Mouse (Mus musculus): Measurements from ENCODE around the gene Ugt1a10. TPM values are rescaled to one million over a fixed set of nuclear protein-coding genes. Genes with fewer than 3 reads are reported as not detected.
"Not testable (repeated sequence)": the region's sequence is repeated elsewhere in the genome, so short reads cannot be mapped to it uniquely, and the experiment has no call there.

Gene Ugt1a10
- total RNA-seq, 2 experiments from 2014 or later: not detected

DNA sequence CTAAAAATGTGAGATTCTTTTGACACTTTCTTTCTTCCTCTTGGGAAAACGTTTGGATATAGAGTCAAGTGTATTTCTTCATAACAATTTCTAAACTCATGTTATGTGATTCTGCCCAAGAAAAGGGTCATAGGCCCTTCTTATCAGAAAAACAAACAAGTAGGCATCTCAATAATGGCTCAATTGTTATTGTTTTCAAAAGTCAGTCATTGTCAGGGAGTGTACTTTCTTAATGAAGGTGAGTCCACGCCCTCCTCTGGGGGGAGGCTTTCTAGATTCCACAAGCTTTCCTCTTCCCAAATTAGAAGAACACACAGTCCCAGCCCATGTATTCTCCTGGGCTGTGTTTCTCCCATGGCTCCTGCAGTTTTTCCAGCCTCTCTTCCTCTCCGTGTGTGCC lies 32.3 kb downstream of the Ugt1a10 start, which contains the start of gene Ugt1a8:
TSS of gene Ugt1a8 (plus strand) at position 301 of the 400 bp plus-strand sequence.
- no peak for ATAC-seq (replicated peaks; ENCODE audit: low FRiP score, low TSS enrichment, poor library complexity, severe bottlenecking)

DNA sequence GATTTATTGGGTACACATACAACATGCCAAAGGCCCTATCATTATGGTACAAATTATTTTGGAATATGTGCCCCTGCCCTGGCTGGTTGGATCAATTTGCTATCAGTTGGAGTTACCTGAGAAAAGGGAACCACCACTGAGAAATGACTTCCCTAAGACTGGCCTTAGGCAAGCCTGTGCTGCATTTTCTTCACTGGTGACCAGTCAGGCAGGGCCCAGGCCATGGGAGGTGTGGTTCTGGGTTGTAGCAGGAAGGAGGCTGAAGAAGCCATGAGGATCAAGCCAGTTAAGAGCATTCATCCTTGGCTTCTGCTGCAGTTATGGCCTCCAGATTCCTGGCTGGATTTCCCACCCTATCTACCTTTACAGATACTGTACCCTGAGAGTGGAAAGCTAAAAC lies 37.2 kb downstream of the Ugt1a10 start:
- no peak for ATAC-seq (replicated peaks; ENCODE audit: low FRiP score, low TSS enrichment, poor library complexity, severe bottlenecking)

DNA sequence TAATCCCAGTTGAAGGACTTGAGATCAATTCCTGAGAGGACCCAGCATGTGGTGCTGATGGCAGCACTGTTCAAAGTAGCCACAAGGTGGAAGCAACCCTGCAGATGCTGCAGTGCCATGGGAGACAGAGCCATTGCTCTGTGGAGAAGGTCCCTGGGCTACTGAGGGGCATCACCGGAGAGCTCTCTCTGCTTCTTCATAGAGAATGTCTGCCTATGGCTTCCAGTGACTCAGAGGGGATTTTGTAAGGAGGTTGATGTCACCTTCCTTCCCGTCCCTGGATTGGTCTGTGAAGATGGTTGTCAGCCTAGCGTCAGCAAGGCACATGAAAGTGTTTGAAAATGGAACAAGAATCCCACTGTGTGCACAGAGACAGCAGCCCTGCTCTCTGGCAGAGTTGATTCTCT lies 39.1 kb downstream of the Ugt1a10 start:
- peak; percentile 75 for ATAC-seq (replicated peaks; ENCODE audit: low FRiP score, low TSS enrichment, poor library complexity, severe bottlenecking)

DNA sequence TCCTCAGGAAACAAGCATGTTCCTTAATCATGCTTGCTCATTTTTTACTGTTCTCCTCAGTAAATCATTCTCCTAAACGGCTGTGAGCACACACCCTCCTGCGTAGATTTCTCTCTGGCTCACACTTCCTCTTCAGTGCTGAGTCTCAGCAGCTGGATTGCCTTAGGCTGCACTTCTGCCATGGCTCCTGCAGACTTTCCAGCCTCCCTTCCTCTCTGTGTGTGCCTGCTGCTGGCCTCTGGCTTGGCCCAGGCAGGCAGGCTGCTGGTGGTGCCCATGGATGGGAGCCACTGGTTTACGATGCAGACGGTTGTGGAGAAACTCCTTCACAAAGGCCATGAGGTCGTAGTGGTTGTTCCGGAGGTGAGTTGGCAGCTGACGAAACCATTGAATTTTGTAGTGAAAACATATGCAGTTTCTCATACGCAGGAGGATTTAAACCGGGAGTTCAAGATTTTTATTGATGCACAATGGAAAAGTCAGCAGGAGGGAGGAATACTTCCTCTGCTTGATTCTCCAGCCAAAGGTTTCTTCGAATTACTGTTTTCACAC lies 39.8 kb downstream of the Ugt1a10 start, which contains the start of gene Ugt1a7c:
TSS of gene Ugt1a7c (plus strand) at position 122 of the 552 bp plus-strand sequence.
- ATAC-seq (replicated peaks; ENCODE audit: low FRiP score, low TSS enrichment, poor library complexity, severe bottlenecking): 0 out of 2 replicates have a peak, but pooled peaks have one; percentile 50

DNA sequence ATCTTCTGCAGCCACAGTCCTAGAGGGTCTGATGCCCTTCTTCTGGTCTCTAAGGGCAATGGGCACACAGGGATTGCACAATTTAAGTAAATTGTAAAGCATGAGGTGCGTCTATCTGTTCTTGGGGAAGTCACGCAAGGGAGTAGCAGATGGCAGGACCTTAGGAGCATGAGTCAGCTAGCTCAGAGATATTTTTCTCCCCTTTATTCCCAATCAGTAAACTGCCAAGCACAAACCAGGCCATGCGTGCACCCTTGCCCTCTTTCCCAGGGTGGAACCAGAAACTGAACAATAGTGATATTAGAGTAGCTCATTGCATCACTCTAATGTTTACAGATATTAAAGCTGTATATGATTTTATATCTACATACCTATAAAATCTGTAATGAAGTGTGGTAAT lies 43.4 kb downstream of the Ugt1a10 start:
- ATAC-seq (replicated peaks; ENCODE audit: low FRiP score, low TSS enrichment, poor library complexity, severe bottlenecking): not testable (repeated sequence)

GRCm38 (mm10) chr1:88099691-88100090 lies 44.5 kb downstream of the Ugt1a10 start:
- not testable (repeated sequence) for ATAC-seq (replicated peaks; ENCODE audit: low FRiP score, low TSS enrichment, poor library complexity, severe bottlenecking)

GRCm38 (mm10) chr1:88103019-88103418 lies 47.8 kb downstream of the Ugt1a10 start, which contains the start of gene Ugt1a6b:
TSS of gene Ugt1a6b (plus strand) at chr1:88103252.
- peak; percentile 53; the same call in 1 of the 2 replicates for ATAC-seq (replicated peaks; ENCODE audit: low FRiP score, low TSS enrichment, poor library complexity, severe bottlenecking)

DNA sequence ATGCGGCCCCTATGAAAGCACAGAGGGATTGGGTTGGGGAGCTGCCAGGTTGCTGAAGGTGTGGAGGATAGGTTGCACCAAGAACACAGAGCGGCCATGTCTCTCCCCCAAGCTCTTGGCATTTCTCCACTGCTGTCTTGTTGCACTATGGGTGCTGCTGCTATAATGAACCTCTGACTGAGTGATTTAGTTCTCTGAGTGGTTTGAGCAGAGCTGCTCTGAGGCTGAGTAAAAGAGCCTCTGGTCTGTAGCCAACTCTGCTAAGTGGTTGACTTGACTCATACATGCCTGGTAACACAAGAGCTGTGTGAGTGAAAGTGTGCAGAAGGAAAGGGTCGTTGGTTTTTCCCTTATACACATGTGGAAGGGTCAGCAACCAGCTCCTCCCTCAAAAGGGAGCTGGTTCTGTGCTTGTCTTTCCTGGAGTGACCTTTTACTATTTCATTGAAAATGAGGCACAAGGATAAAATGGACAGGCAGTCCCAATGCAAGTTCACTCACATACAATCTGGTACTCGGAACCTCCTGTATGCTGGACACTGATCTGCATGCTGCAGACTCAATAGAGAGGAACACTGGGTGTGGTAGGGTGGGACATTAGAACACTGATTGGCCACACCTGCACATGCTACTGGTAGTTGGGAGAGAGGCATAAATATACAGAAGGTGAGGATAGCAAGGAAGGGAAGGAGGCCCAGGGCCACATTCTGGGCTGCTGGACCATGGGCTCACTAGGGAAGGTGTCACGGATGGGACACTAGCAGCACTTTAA lies 48.7 kb downstream of the Ugt1a10 start:
- peak; percentile 35; the same call in 1 of the 2 replicates for ATAC-seq (replicated peaks; ENCODE audit: low FRiP score, low TSS enrichment, poor library complexity, severe bottlenecking)

- ATAC-seq (replicated peaks; ENCODE audit: low FRiP score, low TSS enrichment, poor library complexity, severe bottlenecking): no peak
Observed at GRCm38 (mm10) chr1:88104667-88105430, 49.7 kb downstream of the Ugt1a10 start.

DNA sequence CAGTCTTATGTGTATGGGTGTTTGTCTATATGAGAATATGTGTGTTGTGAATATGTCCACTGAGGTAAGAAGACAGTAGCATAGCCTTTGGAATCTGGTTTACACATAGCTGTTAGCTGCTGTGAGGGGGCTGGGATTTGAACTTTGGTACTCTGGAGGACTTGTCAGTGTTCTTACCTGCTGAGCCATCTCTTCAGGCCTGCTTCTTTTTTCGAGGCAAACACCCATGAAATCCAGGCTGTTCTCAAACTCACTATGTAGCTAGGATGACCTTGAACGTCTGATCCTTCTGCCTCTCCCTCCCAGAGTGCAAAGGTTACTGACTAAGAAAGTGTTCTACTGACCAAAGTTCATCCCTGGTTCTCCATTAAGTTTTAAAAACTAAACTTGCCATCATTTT lies 50.5 kb downstream of the Ugt1a10 start:
- ATAC-seq (replicated peaks; ENCODE audit: low FRiP score, low TSS enrichment, poor library complexity, severe bottlenecking): no peak

DNA sequence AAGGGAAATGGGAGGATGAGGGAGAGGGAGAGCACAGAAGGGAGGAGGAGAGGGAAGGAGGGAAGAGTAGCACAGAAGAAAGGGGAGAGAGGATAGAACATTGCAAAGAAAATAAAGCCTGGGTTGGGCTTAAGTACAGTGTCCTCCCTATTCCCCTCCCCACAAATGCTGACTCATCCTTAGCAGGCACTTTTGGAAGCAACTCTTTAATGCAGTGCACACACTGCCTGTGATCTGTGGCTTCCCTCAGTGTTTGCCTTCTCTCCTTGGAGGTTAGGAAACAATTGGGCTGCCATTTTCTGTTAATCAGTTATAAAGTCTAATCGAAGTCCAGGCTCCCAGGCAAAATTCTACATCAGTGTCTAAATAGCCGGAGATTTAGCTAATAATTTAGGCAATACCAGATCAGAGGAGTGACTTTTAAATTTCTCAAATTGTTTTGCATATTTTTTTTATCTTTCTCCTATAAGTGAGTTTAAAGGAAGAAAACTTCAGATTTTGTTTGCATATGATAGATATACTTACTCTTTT lies 53.9 kb downstream of the Ugt1a10 start:
- peak; percentile 88 for ATAC-seq (replicated peaks; ENCODE audit: low FRiP score, low TSS enrichment, poor library complexity, severe bottlenecking)

DNA sequence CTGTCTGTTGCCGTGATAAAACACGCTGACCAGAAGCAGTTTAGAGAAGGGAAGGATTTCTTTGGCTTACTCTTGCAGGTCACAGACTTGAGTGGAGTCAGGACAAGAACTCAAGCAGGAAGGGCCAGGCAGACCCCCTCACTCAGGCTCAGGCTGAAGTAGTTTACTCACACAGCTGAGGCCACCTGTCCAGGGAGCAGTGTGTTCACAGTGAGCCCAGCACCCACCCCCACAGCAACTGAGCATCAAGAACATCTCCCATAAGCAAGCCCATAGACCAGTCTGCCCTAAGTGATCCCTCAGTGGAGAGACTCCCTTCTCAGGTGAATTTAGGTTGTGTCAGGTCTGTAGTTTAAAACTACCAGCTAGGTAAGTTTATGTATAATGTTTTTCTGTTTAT lies 54.4 kb downstream of the Ugt1a10 start:
- not testable (repeated sequence) for ATAC-seq (replicated peaks; ENCODE audit: low FRiP score, low TSS enrichment, poor library complexity, severe bottlenecking)

DNA sequence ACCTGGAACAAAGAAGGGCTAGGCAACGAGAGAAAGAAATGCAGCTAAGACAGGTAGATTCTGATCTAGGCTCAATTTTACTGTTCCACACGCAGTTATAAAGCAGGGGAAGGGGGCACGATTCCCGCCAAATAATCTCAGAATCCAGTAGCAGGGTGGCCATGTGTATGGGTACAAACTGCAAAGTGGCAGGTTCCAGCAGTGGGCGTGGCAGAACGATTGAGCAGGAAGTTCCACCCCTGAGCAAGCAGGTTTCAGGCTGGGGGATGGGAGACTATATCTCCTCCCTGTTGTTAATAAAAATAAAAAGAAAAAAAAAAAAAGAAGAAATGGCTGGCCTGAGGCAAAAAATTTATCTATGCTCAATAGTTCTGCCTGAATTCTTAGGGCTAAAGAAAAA lies 57.6 kb downstream of the Ugt1a10 start:
- not testable (repeated sequence) for ATAC-seq (replicated peaks; ENCODE audit: low FRiP score, low TSS enrichment, poor library complexity, severe bottlenecking)

DNA sequence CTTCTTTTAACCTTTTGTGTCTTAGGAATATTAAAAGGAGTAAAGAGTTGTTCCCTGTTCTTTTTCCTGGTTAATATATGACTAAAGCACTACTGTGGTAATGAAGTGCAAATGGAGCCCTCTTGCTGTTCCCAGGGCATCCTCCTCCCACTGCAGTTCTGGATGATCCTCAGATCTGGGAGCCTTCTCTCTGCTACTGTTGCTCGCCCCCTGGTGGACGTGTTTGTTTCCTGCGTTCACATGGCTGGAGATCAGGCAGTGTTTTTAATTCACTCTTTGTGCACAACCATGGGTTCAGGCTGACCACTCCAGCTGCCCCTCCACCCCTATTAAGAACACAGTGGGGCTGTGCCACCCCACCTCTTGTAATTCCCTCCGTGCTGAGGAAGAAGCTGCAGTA lies 65.4 kb downstream of the Ugt1a10 start:
- peak; percentile 81 for ATAC-seq (replicated peaks; ENCODE audit: low FRiP score, low TSS enrichment, poor library complexity, severe bottlenecking)

GRCm38 (mm10) chr1:88121521-88121920 lies 66.3 kb downstream of the Ugt1a10 start:
- peak; percentile 50; the same call in 1 of the 2 replicates for ATAC-seq (replicated peaks; ENCODE audit: low FRiP score, low TSS enrichment, poor library complexity, severe bottlenecking)

GRCm38 (mm10) chr1:88125827-88126360 lies 70.7 kb downstream of the Ugt1a10 start:
- ATAC-seq (replicated peaks; ENCODE audit: low FRiP score, low TSS enrichment, poor library complexity, severe bottlenecking): 0 out of 2 replicates have a peak, but pooled peaks have one; percentile 55

DNA sequence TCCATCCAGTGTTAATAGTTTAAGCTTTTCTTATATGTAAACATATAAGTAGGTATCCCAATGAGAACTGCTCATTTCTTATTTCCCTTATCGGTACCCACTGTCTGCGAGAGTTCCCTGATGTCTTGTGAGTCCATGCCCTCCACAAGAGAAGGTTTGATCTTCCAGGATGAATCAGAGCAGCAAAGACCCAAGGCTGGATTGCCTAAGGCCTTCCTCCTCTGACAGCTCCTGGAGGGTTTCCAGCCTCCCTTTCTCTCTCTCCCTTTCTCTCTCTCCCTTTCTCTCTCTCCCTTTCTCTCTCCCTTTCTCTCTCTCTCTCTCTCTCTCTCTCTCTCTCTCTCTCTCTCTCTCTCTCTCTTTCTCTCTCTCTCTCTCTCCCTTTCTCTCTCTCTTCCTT lies 73.9 kb downstream of the Ugt1a10 start:
- ATAC-seq (replicated peaks; ENCODE audit: low FRiP score, low TSS enrichment, poor library complexity, severe bottlenecking): not testable (repeated sequence)

DNA sequence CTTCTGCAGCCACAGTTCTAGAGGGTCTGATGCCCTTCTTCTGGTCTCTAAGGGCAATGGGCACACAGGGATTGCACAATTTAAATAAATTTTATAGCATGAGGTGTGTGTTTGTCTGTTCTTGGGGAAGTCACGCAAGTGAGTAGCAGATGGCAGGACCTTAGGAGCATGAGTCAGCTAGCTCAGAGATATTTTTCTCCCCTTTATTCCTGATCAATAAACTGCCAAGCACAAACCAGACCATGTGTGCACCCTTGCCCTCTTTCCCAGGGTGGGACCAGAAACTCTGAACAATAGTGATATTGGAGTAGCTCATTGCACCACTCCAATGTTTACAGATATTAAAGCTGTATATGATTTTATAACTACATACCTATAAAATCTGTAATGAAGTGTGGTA lies 75.0 kb downstream of the Ugt1a10 start:
- not testable (repeated sequence) for ATAC-seq (replicated peaks; ENCODE audit: low FRiP score, low TSS enrichment, poor library complexity, severe bottlenecking)

GRCm38 (mm10) chr1:88133908-88134456 lies 78.8 kb downstream of the Ugt1a10 start:
- no peak for ATAC-seq (replicated peaks; ENCODE audit: low FRiP score, low TSS enrichment, poor library complexity, severe bottlenecking)

All from megakaryocyte-erythroid progenitor cell, adult 5-6 weeks (primary cell).